Mouse (Mus musculus) ES-E14 (cell line): ENCODE data around the gene Fkbp1b.

Experiments used
- CHD2 ChIP-seq: IDR thresholded peaks from 2 replicates; pipeline ENCODE4 v1.6.1; 2014; ENCODE audit warnings: mild to moderate bottlenecking, low read depth, low read length, inconsistent platforms
- HCFC1 ChIP-seq: IDR thresholded peaks from 2 replicates; pipeline ENCODE4 v1.6.1; 2012; ENCODE audit warnings: low read length, inconsistent platforms, borderline replicate concordance; ENCODE audit not compliant: insufficient read depth
- MAFK ChIP-seq: IDR thresholded peaks from 2 replicates; pipeline ENCODE4 v1.6.1; 2014; ENCODE audit warnings: mild to moderate bottlenecking, low read depth, low read length, inconsistent platforms; ENCODE audit not compliant: insufficient read depth
- ZNF384 ChIP-seq: IDR thresholded peaks from 2 replicates; pipeline ENCODE4 v1.6.1; 2012; ENCODE audit warnings: low read depth, low read length, inconsistent platforms

GRCm38 (mm10) chr12:4836959-4837358 lies 4.4 kb downstream of the Fkbp1b start:
- TF ChIP-seq ZNF384 (no peak), MAFK (no peak), HCFC1 (no peak), CHD2 (no peak)
